Mouse (Mus musculus) forebrain, embryonic 14.5 days (tissue): ENCODE data around the gene Icosl. TPM values are rescaled to one million over a fixed set of nuclear protein-coding genes. Genes with fewer than 3 reads are reported as not detected.
"Not testable (repeated sequence)": the region's sequence is repeated elsewhere in the genome, so short reads cannot be mapped to it uniquely, and the experiment has no call there.

Source experiments
- ATAC-seq: fragments of 200-750 bp; cut with Nextera tagmentation; 2 replicates; pipeline ENCODE4 v1.8.0; 2017; ENCODE audit warnings: mild to moderate bottlenecking, moderate library complexity
- DNase-seq: peaks from one replicate; pipeline ENCODE4 v3.0.0-alpha.2; 2015; ENCODE audit warnings: low spot score
- H3K27ac ChIP-seq: fragments of 300-500 bp; sonication (generic); 2 replicates; pipeline ENCODE4 v1.5.1; 2014; ENCODE audit warnings: low read depth, mild to moderate bottlenecking, control low read depth, low read length, moderate library complexity
- H3K27me3 ChIP-seq: fragments of 300-500 bp; sonication (generic); replicated peaks from 2 replicates; pipeline ENCODE4 v1.6.1; 2014; ENCODE audit warnings: low read length, control low read depth, mixed read lengths; ENCODE audit not compliant: control insufficient read depth, insufficient read depth
- H3K36me3 ChIP-seq: fragments of 300-500 bp; sonication (generic); 2 replicates; pipeline ENCODE4 v1.6.1; 2014; ENCODE audit warnings: low read length, control low read depth; ENCODE audit not compliant: control insufficient read depth, insufficient read depth
- H3K4me1 ChIP-seq: fragments of 300-500 bp; sonication (generic); 2 replicates; pipeline ENCODE4 v1.6.1; 2014; ENCODE audit warnings: antibody characterized with exemption, low read length, control low read depth; ENCODE audit not compliant: control insufficient read depth, insufficient read depth
- H3K4me2 ChIP-seq: fragments of 300-500 bp; sonication (generic); 2 replicates; pipeline ENCODE4 v1.6.1; 2014; ENCODE audit warnings: mild to moderate bottlenecking, control low read depth, low read length
- H3K4me3 ChIP-seq: fragments of 300-500 bp; sonication (generic); 2 replicates; pipeline ENCODE4 v1.5.1; 2014; ENCODE audit warnings: low read depth, low read length, control low read depth
- H3K9ac ChIP-seq: fragments of 300-500 bp; sonication (generic); 2 replicates; pipeline ENCODE4 v1.6.1; 2014; ENCODE audit warnings: mild to moderate bottlenecking, low read length, control low read depth, moderate library complexity
- H3K9me3 ChIP-seq: fragments of 300-500 bp; sonication (generic); replicated peaks from 2 replicates; pipeline ENCODE4 v1.6.1; 2016; ENCODE audit warnings: low read length, control low read depth, mixed read lengths; ENCODE audit not compliant: control insufficient read depth
- WGBS: fragments of 180-500 bp; shearing (Covaris S2); extraction: QIAGEN DNeasy Blood & Tissue Kit; methylation state at CpG from one replicate; pipeline ENCODE4 v1.1.7; 2014; 5-methylcytosine and 5-hydroxymethylcytosine counted together
- polyA plus RNA-seq: library from polyadenylated mRNA; unstranded; fragments of >200 nt; fragmentation: Nextera tagmentation; extraction: Ambion mirVana; gene quantifications from 2 replicates; pipeline ENCODE4 v1.2.1, GENCODE M21; 2014

The Icosl gene
- polyA plus RNA-seq, 1 experiment from 2014 or later = 0.60 TPM

GRCm38 (mm10) chr10:78124137-78124536, 55.0 kb downstream of the Icosl start:
- 69% methylated on average over 6 of the region's 6 CpGs for WGBS
- not testable (repeated sequence) for H3K4me2 ChIP-seq, H3K9me3 ChIP-seq, H3K9ac ChIP-seq, H3K36me3 ChIP-seq, H3K4me3 ChIP-seq, H3K27me3 ChIP-seq, DNase-seq, H3K27ac ChIP-seq, ATAC-seq, H3K4me1 ChIP-seq

- 85% methylated on average over 8 of the region's 8 CpGs for WGBS
- not testable (repeated sequence) for H3K36me3 ChIP-seq, H3K4me3 ChIP-seq, H3K27ac ChIP-seq, ATAC-seq, H3K9ac ChIP-seq, H3K4me1 ChIP-seq, H3K27me3 ChIP-seq, DNase-seq, H3K4me2 ChIP-seq, H3K9me3 ChIP-seq
These were observed 56.0 kb downstream of the Icosl start for GRCm38 (mm10) chr10:78125061-78125460.

- Histone ChIP-seq H3K4me2 (no peak overlapping the region), H3K36me3 (no peaks in the 10 kb centered on the region), H3K9ac (no peak overlapping the region), H3K9me3 (no peaks in the 10 kb centered on the region), H3K27ac (no peak overlapping the region), H3K4me1 (no peaks in the 10 kb centered on the region), H3K4me3 (no peak overlapping the region), H3K27me3 (no peaks in the 10 kb centered on the region)
- no peak for ATAC-seq
- WGBS = 92% methylated on average over 5 of the region's 5 CpGs
- DNase-seq = no peak
These were observed 57.2 kb downstream of the Icosl start for GRCm38 (mm10) chr10:78126311-78126710.

- no peaks in the 10 kb centered on the region for H3K36me3 ChIP-seq
- DNase-seq = peak; percentile 4
- WGBS = 67% methylated on average over 9 of the region's 9 CpGs
- H3K9me3 ChIP-seq = no peaks in the 10 kb centered on the region
- H3K4me1 ChIP-seq = no peaks in the 10 kb centered on the region
- H3K4me2 ChIP-seq = no peak overlapping the region
- H3K27me3 ChIP-seq = no peaks in the 10 kb centered on the region
- H3K9ac ChIP-seq = no peak overlapping the region
- H3K27ac ChIP-seq = no peak overlapping the region
- no peak overlapping the region for H3K4me3 ChIP-seq
- ATAC-seq = no peak
These were observed 58.2 kb downstream of the Icosl start for GRCm38 (mm10) chr10:78127046-78127870.

- Histone ChIP-seq H3K36me3 (no peaks in the 10 kb centered on the region), H3K27me3 (no peaks in the 10 kb centered on the region), H3K4me2 (no peak overlapping the region), H3K4me1 (no peaks in the 10 kb centered on the region), H3K9me3 (no peaks in the 10 kb centered on the region), H3K9ac (no peak overlapping the region), H3K4me3 (no peak overlapping the region), H3K27ac (no peak overlapping the region)
- ATAC-seq (no peak), DNase-seq (no peak)
- WGBS = 58% methylated on average over 1 of the region's 1 CpGs
These were observed 58.8 kb downstream of the Icosl start for GRCm38 (mm10) chr10:78127931-78128330.

GRCm38 (mm10) chr10:78128647-78129046, 59.5 kb downstream of the Icosl start:
- Histone ChIP-seq H3K36me3 (no peaks in the 10 kb centered on the region), H3K27ac (no peak overlapping the region), H3K4me1 (no peaks in the 10 kb centered on the region), H3K9ac (no peak overlapping the region), H3K4me2 (no peak overlapping the region), H3K9me3 (no peaks in the 10 kb centered on the region), H3K4me3 (no peak overlapping the region), H3K27me3 (no peaks in the 10 kb centered on the region)
- ATAC-seq (no peak), DNase-seq (no peak)
- WGBS = 87% methylated on average over 2 of the region's 2 CpGs

- no peaks in the 10 kb centered on the region for H3K9me3 ChIP-seq
- DNase-seq = peak; percentile 27
- no peaks in the 10 kb centered on the region for H3K4me1 ChIP-seq
- H3K9ac ChIP-seq = no peak overlapping the region
- H3K27me3 ChIP-seq = no peaks in the 10 kb centered on the region
- H3K27ac ChIP-seq = no peak overlapping the region
- H3K4me2 ChIP-seq = no peak overlapping the region
- H3K4me3 ChIP-seq = no peak overlapping the region
- H3K36me3 ChIP-seq = no peaks in the 10 kb centered on the region
- 59% methylated on average over 11 of the region's 11 CpGs for WGBS
- no peak for ATAC-seq
These were observed 60.3 kb downstream of the Icosl start for GRCm38 (mm10) chr10:78129423-78129822.

GRCm38 (mm10) chr10:78129998-78130397, 60.9 kb downstream of the Icosl start:
- Histone ChIP-seq H3K4me1 (0 out of 2 replicates have a peak, but pooled peaks cover 3% of the 10 kb centered on the region), H3K36me3 (no peaks in the 10 kb centered on the region), H3K9me3 (no peaks in the 10 kb centered on the region), H3K27me3 (no peaks in the 10 kb centered on the region), H3K9ac (no peak overlapping the region), H3K27ac (no peak overlapping the region), H3K4me2 (no peak overlapping the region), H3K4me3 (no peak overlapping the region)
- ATAC-seq = no peak
- DNase-seq = no peak
- 73% methylated on average over 4 of the region's 4 CpGs for WGBS
